ENCODE assay signal across 11 mouse cellular contexts in genomic region chr4:62675394-62675793, GRCm38 (mm10).
DNase-seq lines count a peak whose midpoint lies in the region; ATAC-seq and TF ChIP-seq lines count a peak whose summit lies in the region.
"Had no signal": no experiment of that assay in that cellular context is flagged by ENCODE, and none has a peak within 500 bp of the region (broad histone marks: within the 10 kb centered on the region; RNA-seq: fewer than 3 reads in every experiment).

No protein-coding gene starts in this region.

- peaks cover 36% of the 10 kb centered on the region for H3K4me1 ChIP-seq in kidney, embryonic 14.5 days (ENCODE audit: control insufficient read depth, insufficient read depth, low read length)
- peaks cover 4% of the 10 kb centered on the region; the same call in 1 of the 2 replicates for H3K4me1 ChIP-seq in embryonic fibroblast, embryonic 13.5 days (ENCODE audit: control insufficient read depth, insufficient read depth, low read length)
- peaks cover 33% of the 10 kb centered on the region for H3K4me1 ChIP-seq in intestine, embryonic 14.5 days (replicated peaks; ENCODE audit: control insufficient read depth, insufficient read depth, low read length)

- H3K4me3 ChIP-seq in kidney, embryonic 14.5 days (ENCODE audit: low read length) = peak overlapping the region; percentile 50
- peak overlapping the region; percentile 60 for H3K4me3 ChIP-seq in embryonic fibroblast, embryonic 13.5 days (ENCODE audit: insufficient read depth, low read length)
- peak overlapping the region; percentile 55 for H3K4me3 ChIP-seq in intestine, embryonic 14.5 days (ENCODE audit: low read depth, low read length)
- H3K4me3 ChIP-seq: erythroblast, embryonic 14.5 days had no signal

- no peak for TF ChIP-seq POLR2A in embryonic fibroblast, embryonic 13.5 days (IDR thresholded peaks at IDR 0.05; ENCODE audit: low read depth, low read length)

- H3K9ac ChIP-seq in kidney, embryonic 14.5 days (ENCODE audit: low read depth, low read length) = peak overlapping the region; percentile 68; the same call in 1 of the 2 replicates
- H3K9ac ChIP-seq in intestine, embryonic 14.5 days (ENCODE audit: low read length) = peak overlapping the region; percentile 65; the same call in 1 of the 2 replicates

- no peak for TF ChIP-seq CTCF in embryonic fibroblast, embryonic 13.5 days (IDR thresholded peaks at IDR 0.05; ENCODE audit: borderline replicate concordance, insufficient read depth, low read length)

- ATAC-seq in kidney, embryonic 14.5 days (ENCODE audit: low FRiP score, low TSS enrichment) = no peak
- no peak for ATAC-seq in intestine, embryonic 14.5 days (replicated peaks; ENCODE audit: low FRiP score, low TSS enrichment, low read depth)

- H3K4me2 ChIP-seq in kidney, embryonic 14.5 days (replicated peaks; ENCODE audit: low read depth, low read length) = peak overlapping the region; percentile 68
- H3K4me2 ChIP-seq in intestine, embryonic 14.5 days (ENCODE audit: low read length) = peak overlapping the region; percentile 61

- no peak for DNase-seq in kidney, adult 11 months
- no peak for DNase-seq in intestine, embryonic 14.5 days (ENCODE audit: low spot score)
- DNase-seq in neural tube, embryonic 10.5 days (ENCODE audit: extremely low spot score, low spot score) = peak; percentile 30
- DNase-seq in layer of hippocampus, adult 9-10 months (ENCODE audit: low spot score) = no peak
- DNase-seq in gastrocnemius, postnatal 10 days = no peak
- no peak for DNase-seq in adrenal gland, adult 2 months
- DNase-seq: kidney, postnatal 10 days; right cerebral cortex, adult 18-20 months had no signal

- 79% methylated on average over 2 of the region's 2 CpGs for WGBS in kidney, embryonic 14.5 days
- 70% methylated on average over 2 of the region's 2 CpGs for WGBS in intestine, embryonic 14.5 days

- H3K27me3 ChIP-seq in kidney, embryonic 14.5 days (ENCODE audit: control insufficient read depth, insufficient read depth, low read length) = no peaks in the 10 kb centered on the region
- no peaks in the 10 kb centered on the region for H3K27me3 ChIP-seq in intestine, embryonic 14.5 days (replicated peaks; ENCODE audit: control insufficient read depth, insufficient read depth, low read length)

- H3K36me3 ChIP-seq in kidney, embryonic 14.5 days (ENCODE audit: control insufficient read depth, insufficient read depth, low read length) = peaks cover 6% of the 10 kb centered on the region
- H3K36me3 ChIP-seq in intestine, embryonic 14.5 days (ENCODE audit: control insufficient read depth, insufficient read depth, low read length) = no peaks in the 10 kb centered on the region

- no peak overlapping the region for H3K27ac ChIP-seq in kidney, embryonic 14.5 days (ENCODE audit: low read depth, low read length)
- H3K27ac ChIP-seq in embryonic fibroblast, embryonic 13.5 days (ENCODE audit: insufficient read depth, low read length) = no peak overlapping the region
- H3K27ac ChIP-seq in intestine, embryonic 14.5 days (ENCODE audit: low read depth) = no peak overlapping the region

- no peaks in the 10 kb centered on the region for H3K9me3 ChIP-seq in kidney, embryonic 14.5 days (ENCODE audit: control insufficient read depth, low read length)
- H3K9me3 ChIP-seq in intestine, embryonic 14.5 days (ENCODE audit: control insufficient read depth, low read length) = no peaks in the 10 kb centered on the region
